19 mouse cellular contexts compared by ENCODE assay signal in the genomic region with DNA sequence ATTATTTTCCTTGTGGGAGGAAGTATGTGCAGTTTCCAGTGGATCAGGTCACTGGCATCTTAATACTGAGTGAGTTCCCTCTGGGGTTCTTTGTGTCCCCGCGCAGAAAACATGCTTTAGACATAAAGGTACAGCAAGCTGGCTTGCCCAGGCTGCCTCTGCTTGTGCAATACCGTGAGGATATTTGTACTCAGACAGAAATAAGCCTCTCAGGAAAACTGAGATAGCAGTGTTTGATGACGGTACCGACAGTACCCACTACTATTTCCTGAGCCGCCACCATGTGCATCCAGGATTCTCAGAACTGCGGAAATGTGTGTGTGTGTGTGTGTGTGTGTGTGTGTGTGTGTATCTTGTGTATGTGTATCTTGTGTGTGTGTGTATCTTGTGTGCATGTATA. TPM values are rescaled to one million over a fixed set of nuclear protein-coding genes. Genes with fewer than 3 reads are reported as not detected.
"Had no signal": no experiment of that assay in that cellular context is flagged by ENCODE, and none has a peak within 500 bp of the region (broad histone marks: within the 10 kb centered on the region; RNA-seq: fewer than 3 reads in every experiment).

No protein-coding gene starts in this region.

- H3K27me3 ChIP-seq: kidney, embryonic 15.5 days; limb, embryonic 15.5 days; liver, embryonic 12.5 days; megakaryocyte, embryonic 14.5 days; midbrain, embryonic 15.5 days; neural tube, embryonic 12.5 days had no signal

- H3K36me3 ChIP-seq: kidney, embryonic 15.5 days; limb, embryonic 15.5 days; liver, embryonic 12.5 days; midbrain, embryonic 15.5 days; neural tube, embryonic 12.5 days had no signal

- H3K9ac ChIP-seq: kidney, embryonic 15.5 days; limb, embryonic 15.5 days; liver, embryonic 12.5 days; lung, embryonic 14.5 days; midbrain, embryonic 15.5 days; neural tube, embryonic 12.5 days had no signal

- H3K27ac ChIP-seq: kidney, embryonic 15.5 days; layer of hippocampus, adult 2 months; limb, embryonic 15.5 days; liver, embryonic 12.5 days; midbrain, embryonic 15.5 days; neural tube, embryonic 12.5 days; stomach, postnatal 0 days had no signal

- H3K4me1 ChIP-seq: liver, embryonic 12.5 days; megakaryocyte, embryonic 14.5 days had no signal

- DNase-seq: kidney, adult 2 months; kidney, postnatal 4 days; lung, embryonic 14.5 days; lung, postnatal 10 days; lung, postnatal 4 days; right cerebral cortex, postnatal 25 days; thymus, postnatal 4 days had no signal

- H3K4me3 ChIP-seq: kidney, embryonic 15.5 days; layer of hippocampus, adult 2 months; limb, embryonic 15.5 days; liver, embryonic 12.5 days; megakaryocyte, embryonic 14.5 days; midbrain, embryonic 15.5 days; neural tube, embryonic 12.5 days had no signal

- H3K4me2 ChIP-seq: kidney, embryonic 15.5 days; limb, embryonic 15.5 days; liver, embryonic 12.5 days; lung, embryonic 14.5 days; midbrain, embryonic 11.5 days; midbrain, embryonic 15.5 days; neural tube, embryonic 12.5 days had no signal

- H3K9me3 ChIP-seq: kidney, embryonic 15.5 days; limb, embryonic 15.5 days; liver, embryonic 12.5 days; midbrain, embryonic 15.5 days; neural tube, embryonic 12.5 days had no signal

- ATAC-seq: liver, embryonic 12.5 days; midbrain, embryonic 15.5 days had no signal

RNA-seq across cellular contexts. Expression of a gene that starts 10.5 kb away (rescaled TPM):
- total RNA-seq: monocyte, adult 5-6 weeks; neutrophil, adult 5-6 weeks had no signal
- polyA plus RNA-seq: limb, embryonic 11.5 days; lung, embryonic 14.5 days had no signal
